Mouse (Mus musculus): ENCODE data around the gene S100a4.

DNA sequence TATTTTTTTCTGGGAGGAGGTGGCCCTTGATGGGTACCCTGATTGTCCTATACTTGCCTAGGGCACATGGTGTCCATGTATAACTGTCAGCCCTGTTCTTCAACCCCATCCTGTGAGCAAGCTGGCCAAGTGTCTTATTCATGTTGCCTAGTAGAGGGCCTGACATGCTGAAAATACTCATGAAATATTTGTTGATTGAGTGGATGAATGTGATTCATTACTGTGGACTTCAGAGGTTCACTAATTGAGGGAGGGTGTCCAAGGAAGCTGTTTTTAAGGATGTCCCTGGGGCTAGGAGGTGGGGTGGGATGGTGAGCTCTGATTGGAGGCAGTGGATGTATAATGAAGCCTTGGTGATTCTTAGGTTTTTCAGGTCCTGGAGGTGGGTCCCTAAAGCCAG lies 50.1 kb downstream of the S100a4 start, which contains the start of gene S100a7a:
- TF ChIP-seq CTCF (IDR thresholded peaks at IDR 0.05; ENCODE audit: low read depth) (no peak), EP300 (IDR thresholded peaks at IDR 0.05; ENCODE audit: low read depth) (no peak)

Measured in liver, postnatal 0 days (tissue).